Mouse (Mus musculus): ENCODE data around the gene Olfr901.
"Not testable (repeated sequence)": the region's sequence is repeated elsewhere in the genome, so short reads cannot be mapped to it uniquely, and the experiment has no call there.

Gene Olfr901

GRCm38 (mm10) chr9:38429155-38429554, at the start of gene Olfr901:
Gene Olfr901, plus strand, starts transcription at chr9:38429455.
- no peak for DNase-seq

- no peak for DNase-seq
Measured at GRCm38 (mm10) chr9:38401398-38401797, 27.9 kb upstream of the Olfr901 start, which contains the start of gene Olfr147. Gene Olfr147, plus strand, starts transcription at chr9:38401698.

GRCm38 (mm10) chr9:38407502-38407901, 21.8 kb upstream of the Olfr901 start:
- DNase-seq, result not testable (repeated sequence)

- peak; percentile 62 to 70 for DNase-seq
Measured at GRCm38 (mm10) chr9:38413502-38413901, 15.8 kb upstream of the Olfr901 start.

DNA sequence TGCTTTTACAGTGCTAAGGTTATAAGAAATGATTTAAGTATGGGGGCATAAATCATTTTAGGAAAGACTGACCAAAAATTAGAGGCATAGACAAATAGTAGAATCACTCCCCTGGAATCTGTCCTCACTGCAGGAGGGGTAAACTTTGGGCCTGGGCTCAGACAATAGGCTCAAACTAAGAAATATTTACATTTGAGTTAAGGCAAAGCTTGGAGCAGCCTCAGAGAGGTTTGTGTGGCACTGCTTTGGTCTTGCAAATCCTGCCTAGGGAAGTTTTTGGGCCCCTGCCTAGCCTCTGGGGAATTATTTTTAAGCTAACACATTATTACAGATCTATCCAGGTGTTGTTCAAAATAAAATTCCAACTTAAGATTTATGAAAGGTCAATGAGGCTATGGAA, 5.5 kb upstream of the Olfr901 start:
- DNase-seq, result no peak

DNA sequence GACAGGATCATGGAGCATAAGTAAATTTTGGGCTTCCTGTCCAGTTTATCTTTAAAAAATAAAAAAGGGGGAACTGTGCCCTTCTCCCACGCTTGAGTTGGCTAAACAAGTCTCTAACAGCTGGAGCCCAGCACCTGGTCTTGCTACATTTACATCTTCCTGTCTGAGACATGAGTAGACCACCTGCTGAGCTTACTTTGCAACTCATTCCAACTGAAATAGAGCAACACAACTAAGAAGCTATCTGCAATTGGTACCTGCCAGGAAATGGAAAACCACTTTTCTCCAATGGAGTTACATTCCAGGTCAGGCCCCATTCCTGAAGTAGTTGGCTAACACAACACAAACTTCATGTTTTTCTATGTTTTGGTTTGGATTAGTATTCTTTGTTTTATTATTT, 2.2 kb upstream of the Olfr901 start:
- DNase-seq, result no peak

GRCm38 (mm10) chr9:38447352-38447751, 18.1 kb downstream of the Olfr901 start, which contains the start of gene Olfr902:
Gene Olfr902, plus strand, starts transcription at chr9:38447652.
- DNase-seq, result no peak

DNA sequence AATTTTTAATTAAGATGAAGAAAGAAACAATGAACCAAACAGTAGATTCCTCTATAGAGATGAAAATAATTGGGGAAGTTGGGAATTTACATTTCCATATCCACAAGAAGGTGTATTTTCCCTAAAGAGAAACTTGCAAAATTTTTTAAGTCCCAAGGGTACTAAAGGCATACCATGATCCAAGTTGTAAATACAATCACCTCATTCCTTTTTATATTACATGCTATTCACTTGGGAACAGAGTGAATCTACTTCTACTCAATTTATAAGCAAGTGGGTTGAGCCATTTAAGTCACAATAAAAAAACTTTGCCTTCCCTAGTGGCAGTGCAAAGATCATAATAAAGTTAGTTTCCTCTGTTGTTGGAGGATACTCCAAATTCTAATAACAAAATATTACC, 33.6 kb downstream of the Olfr901 start, which contains the start of gene Olfr904:
Olfr904 (plus strand) TSS at position 301 of the 400 bp plus-strand sequence.
- DNase-seq, result no peak

GRCm38 (mm10) chr9:38470807-38471206, 41.6 kb downstream of the Olfr901 start, which contains the start of gene Olfr905:
Gene Olfr905, plus strand, starts transcription at chr9:38471107.
- no peak for DNase-seq

Measured in kidney, postnatal 4 days (tissue).